Mouse (Mus musculus) right cerebral cortex, postnatal 4 days (tissue): Measurements from ENCODE around the gene Plxdc1.
A peak's percentile ranks its signal among the peaks of the same experiment; 100 is the strongest.
"Not testable (repeated sequence)": the region's sequence is repeated elsewhere in the genome, so short reads cannot be mapped to it uniquely, and the experiment has no call there.

Experiments
- DNase-seq: peaks from one replicate; pipeline ENCODE4 v3.0.0-alpha.2; 2022

Gene Plxdc1

DNA sequence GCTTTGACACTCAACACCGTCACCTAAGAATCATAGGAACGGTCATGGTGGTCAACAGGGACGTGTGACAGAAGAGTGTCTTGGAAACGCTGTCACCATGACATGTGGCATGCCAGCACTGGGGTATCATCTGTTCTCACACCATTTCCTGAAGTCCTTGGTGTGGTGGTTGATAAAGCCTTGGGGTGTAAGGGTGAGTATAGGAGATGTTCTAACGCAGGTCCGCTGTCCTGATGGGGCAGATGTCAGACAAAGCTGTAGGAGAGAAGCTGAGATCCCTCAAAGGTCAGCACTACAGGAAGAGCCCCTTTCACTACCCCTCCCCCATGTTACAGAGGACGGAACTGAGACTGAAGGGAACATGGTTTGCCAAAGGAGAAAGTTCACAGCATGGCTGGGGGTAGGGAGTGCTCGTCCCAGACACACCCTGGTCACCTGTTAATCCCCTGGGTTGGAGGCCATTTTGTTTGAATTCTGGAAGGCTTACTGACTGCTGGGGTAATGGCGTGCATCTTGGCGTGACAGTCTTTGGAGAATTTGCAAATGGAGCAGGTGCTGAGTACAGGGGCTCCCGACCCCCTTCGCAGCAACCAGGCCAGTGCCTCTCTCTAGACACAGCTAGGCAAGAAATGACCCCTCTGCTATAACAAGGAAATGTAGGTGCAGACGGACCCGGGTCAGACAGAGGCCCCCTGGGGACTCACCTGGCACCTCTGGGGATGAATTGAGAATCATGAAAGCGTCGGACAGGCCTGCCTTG, 32.9 kb downstream of the Plxdc1 start:
- DNase-seq: no peak

DNA sequence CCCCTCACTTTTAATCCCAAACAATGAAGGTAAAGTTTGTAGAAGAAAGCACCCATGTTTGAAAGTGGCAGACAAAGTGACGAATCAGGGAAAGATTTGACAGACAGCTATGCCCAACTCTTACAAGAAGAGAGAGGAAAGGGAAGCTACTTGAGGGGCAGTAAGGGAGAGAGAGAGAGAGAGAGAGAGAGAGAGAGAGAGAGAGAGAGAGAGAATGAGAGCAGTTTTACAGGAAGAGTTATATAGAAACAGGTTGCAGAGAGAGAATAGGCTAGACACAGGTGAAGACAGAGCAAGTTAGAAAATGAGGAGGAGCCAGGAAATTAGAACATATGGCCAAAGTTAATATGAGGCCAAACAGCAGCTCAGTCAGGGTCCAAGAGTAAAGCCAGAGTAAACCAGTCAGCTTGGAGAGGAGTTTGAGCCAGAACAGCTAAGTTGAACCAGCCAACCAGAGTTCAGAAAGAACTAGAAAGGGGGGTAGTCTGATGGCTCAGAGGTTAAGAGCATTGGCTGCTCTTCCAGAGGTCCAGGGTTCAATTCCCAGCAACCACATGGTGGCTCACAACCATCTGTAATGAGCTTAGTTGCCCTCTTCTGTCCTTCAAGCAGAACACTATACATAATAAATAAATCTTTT, 33.8 kb downstream of the Plxdc1 start:
- no peak for DNase-seq

DNA sequence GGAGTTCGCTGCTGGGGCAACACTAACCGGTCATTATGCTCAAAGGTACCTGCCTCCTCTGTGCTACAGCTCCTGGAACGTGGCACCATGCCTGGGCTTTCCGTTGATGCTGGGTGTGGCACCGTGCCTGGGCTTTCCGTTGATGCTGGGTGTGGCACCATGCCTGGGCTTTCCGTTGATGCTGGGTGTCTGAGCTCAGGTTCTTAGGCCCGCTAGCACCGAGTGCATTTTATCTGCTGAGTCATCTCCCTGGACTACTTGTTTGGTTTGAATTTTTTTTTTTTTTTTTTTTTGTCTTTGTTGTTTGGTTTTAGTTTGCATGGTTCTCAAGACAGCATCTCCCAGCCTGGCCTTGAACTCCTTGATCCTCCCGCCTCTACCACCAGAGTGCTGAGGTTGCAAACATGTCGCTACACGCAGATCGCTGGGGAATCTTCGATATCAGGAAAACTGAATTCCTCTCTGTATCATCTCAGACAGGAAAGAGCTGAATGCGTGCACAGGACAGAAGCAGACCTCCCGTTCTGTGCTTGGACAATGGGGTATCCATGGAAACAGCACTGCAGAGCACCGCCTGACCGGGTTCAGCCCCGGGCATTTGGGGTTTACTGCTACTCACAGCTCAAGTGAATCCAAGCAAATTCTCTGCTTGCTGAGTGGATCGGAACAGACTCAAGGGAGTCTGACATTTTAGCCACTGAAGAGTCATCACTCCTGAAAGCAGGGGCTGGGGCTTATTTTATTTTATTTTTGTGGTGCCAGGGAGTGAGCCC, 36.4 kb downstream of the Plxdc1 start:
- DNase-seq: no peak

DNA sequence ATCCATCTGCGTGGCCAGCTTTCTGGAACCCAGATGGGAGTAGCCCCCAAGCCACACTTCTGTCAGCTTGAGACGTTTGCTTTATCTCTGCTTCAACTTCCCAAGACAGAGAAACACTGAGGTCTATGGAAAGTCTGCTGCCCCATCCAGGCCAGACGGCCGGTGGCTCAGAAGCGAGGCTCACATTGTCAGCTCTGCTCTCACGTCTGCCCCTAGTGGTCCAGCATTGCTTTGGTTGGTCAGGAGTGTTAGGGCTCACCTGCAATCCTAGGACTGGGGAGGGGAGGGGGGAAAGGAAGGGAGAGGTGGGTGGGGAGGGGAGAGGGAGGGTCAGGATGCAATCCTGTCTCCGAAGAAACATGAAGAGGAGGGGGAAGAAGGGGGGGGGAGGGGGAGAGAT, 38.8 kb downstream of the Plxdc1 start:
- peak; percentile 22 for DNase-seq

DNA sequence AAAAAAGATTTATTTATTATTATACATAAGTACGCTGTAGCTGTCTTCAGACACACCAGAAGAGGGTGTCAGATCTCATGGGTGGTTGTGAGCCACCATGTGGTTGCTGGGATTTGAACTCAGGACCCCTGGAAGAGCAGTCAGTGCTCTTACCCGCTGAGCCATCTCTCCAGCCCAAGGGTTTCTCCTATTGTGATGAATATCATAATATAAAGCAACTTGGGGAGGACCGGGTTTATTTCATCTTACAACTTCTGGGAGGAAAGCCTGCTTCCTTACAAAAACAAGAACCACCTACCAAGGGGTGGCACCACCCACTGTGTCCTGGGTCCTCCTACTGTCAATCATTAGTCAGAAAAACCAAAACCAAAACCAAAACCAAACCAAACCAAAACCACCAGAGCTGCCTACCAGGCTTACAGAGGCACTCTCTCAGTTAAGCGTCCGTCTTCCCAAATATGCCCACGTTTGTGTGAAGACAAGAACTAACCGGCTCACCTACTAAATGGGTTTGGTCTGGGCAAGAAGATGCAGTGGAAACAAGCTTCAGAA, 40.4 kb downstream of the Plxdc1 start:
- DNase-seq: not testable (repeated sequence)

DNA sequence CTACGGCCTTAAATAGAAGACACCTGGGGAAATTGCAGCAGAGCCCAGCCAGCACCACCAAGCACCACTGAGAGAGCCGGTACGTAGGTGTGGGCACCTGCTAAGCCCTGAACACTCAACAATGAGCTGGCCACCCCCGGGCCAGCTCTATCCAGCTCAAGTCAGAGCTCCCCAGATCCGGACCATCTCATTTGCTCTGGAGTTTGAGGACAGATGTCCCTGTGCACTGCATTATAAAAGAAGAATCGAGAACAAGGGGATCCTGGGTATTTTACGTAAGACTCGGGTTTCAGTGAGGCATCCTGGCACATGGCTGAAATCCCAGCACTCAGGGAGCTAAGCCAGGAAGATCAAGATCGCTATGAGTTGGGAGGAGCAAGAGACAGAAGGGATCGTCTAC, 41.2 kb downstream of the Plxdc1 start:
- no peak for DNase-seq

DNA sequence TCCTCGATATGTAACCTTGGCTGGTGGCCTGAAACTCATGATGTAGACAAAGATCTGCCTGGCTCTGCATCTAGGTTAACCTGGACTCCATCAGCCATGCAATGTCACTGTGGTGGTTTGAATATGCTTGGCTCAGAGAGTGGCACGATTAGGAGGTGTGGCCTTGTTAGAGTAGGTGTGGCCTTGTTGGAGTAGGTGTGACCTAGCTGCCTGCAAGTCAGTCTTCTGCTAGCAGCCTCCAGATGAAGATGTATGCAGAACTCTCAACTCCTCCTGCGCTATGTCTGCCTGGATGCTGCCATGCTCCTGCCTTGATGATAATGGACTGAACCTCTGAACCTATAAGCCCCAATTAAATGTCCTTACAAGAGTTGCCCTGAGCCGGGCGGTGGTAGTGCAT, 43.0 kb downstream of the Plxdc1 start:
- no peak for DNase-seq

DNA sequence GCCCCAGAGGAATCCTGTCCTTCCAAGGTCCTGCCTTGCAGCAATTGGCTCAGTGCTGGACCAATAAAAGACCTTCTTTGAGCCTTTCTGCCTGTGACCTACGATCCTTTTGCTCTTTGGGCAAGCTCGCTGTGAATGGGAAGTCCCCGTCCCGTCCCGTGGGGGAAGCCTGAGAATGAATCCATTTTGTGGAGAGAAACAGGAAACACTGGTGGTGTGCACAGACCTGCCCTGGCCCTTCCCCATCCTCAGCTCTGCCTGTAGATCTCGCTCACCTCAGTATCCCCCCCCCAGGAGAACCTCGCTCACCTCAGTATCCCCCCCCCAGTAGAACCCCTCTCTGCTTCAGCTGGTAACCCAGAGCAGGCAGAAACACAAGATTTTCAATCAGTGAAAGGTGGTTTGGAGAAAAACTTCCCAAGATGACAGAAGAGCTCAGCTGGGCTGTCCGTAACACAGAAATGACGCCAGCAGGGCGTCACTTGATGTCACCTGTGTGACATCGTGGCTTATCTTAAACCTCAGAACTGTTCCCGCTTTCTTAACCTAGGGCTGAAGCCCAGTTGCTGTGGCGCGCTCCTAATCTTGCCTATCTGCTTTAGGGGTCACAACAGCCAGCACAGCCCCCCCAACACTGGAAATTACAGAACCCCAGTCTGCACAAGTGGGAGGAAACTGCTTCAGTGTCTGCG, 43.7 kb downstream of the Plxdc1 start:
- no peak for DNase-seq

DNA sequence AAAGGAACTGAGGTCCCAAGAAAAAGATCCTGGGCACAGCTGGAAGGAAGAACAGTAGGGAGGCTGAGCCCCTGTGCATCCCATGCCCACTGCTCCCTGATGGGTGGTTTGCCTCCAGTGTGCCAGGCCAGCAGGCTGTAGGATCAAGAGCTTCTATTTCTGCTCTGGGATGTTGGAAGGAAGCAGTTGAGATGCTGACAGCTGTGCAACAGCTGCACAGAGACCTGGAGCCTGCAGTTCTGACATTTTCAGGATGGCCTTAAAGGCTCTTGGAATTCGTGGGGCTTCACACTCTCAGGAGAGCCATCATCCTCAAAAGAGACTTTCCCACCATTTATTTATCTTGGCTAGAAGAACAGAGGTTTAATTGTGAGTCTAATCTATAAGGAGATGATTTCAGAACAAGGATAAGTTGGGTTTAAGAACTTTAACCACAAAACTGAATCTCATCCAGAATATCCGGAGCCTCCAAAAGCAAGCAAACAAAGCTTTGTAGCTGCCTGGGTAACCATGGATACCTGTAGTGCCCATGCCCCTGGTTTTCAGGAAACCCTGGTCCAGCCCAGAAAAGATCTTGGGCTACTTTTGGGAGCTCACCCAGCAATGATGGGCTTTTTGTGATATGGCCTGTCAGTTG, 48.7 kb downstream of the Plxdc1 start:
- DNase-seq: no peak

DNA sequence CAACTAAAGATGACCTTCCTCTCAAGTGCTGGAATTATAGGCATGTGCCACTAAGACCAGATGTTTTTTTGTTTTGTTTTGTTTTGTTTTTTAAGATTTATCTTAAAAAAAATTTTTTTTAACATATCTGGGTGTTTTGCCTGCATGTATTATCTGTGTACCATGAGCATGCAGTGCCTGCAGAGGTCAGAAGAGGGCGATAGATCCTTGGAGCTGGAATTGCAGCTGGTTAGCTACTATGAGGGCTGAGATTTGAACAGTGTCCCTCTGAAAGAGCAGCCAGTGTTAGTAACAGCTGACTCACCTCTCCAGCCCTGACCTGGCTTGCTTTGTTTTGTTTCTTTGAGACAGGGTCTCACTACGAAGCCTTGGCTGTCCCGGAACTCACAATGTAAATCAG, 49.5 kb downstream of the Plxdc1 start:
- peak; percentile 44 for DNase-seq

DNA sequence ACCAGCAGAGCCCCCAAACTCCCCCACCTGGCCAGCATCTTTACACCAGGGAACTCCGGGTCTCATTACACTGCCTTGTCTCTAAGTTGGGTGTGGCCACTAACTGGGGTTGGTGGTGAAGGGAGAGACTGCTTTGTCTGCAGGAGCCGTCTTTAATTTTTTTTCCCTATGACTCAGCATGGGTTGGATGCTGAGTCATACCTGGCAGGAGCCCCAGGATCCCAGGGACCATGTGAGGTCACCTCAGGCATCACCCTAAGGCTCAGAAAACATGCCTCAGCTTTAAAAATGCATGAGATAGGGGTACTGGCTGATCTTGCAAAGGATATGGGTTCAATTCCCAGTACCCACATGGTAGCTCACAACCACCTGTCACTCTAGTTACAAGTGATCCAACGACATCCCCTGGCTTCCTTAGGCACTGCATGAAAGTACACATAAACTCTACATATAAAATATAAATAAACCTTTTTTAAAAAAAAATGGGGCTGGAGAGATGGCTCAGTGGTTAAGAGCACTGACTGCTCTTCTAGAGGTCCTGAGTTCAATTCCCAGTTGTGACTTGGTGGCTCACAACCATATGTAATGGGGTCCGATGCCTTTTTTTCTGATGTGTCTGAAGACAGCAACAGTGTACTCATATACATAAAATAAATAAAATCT, 50.2 kb downstream of the Plxdc1 start:
- DNase-seq: no peak

DNA sequence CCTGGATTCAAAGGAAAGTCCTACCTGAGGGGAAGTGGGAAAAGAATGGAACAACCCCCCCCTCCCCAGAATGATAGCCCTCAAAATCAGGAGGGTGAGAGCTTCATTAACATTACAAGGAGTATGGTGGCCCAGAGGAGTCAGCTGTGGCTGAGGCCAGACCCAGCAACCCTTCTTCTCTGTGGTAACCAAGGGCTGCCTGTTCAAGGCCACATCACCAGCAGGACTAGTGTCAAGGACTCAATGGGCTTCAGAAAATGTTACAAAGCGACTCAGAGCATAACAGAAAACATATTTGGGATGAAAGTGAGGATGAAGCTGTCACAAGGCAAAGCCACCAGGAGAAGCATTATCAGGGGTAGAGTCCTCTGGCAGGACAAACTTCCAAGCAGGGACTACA, 52.7 kb downstream of the Plxdc1 start:
- no peak for DNase-seq

DNA sequence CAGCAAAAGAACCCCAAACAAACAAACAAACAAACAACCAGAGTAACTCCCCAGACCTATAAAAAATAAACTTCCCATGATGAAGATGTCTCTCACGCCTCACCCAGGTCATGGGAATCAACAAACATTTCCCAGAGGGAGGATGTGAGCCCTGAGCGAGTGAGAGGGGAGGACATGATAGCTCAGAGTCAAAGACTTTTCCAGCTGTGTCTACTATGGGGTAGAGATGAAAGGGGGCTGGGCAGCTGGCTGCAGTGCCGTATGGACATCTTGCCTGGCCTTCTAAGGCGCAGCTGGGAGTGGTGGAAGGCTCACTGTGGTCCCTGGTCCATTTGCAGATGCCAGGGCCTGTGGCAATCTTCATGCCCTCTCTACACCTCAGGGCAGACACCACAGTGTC, 57.3 kb downstream of the Plxdc1 start:
- no peak for DNase-seq

DNA sequence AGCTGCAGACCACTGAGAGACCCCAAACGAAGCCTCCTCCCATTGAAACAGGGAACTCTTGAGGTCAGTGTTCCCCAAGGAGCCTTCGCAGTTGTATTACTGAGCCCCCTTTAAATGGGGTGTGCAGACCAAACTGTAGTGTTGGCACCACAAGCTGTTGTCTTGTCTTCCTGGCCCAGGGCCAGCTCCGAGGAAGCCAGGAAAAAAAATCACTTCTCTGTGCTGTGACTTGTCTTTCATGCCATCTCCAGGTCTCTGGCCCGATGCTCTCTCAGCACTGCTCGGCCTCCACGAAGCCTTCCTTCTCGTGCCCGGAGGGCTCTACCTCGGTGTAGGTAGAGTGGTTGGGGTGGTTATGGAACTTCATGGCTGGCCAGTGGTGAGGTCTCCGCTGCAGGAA, 62.0 kb downstream of the Plxdc1 start:
- DNase-seq: no peak

DNA sequence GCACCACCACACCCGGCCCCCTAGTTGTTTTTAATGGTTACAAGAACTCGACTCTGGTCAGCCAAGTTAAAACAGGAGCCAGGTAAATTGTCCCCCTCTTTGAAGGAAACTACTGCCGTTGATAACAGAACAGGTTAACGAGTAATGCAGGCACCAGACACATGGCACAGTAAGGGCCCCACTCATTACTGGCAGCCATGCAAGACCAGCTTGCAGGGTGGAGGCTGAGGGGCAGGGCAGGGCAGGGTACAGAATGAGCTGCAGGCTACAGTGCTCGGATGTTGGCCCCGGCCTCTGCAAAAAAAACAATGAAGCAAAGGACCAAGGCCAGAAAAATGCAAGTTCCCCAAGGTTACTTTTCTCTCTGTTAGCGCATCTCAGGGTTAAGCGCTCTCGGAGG, 62.6 kb downstream of the Plxdc1 start:
- DNase-seq: no peak

DNA sequence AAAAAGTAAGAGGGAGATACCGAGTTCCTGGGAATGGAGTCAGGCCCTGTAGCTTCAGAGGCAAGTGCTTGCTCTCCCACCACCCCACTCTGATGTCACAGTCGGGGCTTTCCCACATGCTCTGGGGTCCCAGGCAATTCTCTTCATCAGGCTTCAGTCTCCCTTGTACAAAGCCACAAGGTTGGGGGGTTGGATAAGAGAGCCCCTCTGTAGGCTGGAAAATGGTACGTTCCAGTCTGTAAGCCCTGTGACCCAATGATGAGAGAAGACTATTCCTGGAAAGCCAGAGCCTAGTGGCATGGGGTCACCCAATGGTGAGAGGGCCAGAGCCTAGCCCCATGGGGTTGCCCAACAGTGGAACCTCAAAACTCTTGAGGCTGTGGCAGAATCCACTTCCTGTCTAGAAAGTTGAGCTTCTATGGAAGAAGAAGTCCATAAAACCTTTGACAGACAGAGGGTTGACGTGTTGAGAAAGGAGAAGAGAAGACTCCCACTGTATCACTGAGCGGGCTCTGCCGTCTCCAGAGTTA, 70.2 kb downstream of the Plxdc1 start:
- no peak for DNase-seq

DNA sequence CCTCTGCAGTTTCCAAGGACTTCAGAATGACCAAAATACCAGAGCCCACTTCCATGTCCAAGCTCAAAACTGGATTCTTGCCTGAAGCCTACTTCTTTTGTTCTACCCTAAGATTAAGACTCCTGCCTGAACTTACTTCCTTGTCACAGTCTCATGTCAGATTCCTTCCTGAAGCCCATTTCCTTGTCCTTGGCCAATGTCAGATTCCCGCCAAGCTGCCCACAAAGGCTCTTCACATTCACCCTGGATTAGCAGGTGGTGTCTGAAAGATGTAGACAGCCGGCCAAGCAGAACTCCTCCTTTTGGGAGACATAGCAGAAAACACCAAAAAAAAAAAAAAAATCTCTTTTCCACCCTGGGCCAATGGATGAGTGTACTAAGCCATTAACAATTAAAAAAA, 70.8 kb downstream of the Plxdc1 start:
- no peak for DNase-seq

DNA sequence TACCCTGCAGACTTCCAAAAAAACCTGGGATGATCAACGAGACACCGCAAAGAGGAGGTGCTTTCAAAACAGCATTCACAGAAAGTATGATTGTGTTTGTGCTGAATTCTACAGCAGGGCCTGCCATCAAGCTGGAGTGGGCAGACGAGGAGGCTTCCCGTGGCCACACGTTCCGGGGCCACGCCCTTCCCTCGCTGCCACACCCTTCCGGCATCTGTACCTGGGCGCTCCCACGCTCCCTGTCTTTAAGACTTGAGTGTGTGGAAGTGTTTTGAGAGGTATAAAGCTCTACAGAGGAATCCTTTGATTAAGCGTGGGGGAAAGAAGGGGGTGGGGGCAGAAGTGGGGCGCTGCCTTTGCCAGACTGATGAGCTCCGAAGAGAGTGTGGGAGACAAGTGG, 73.1 kb downstream of the Plxdc1 start:
- no peak for DNase-seq

DNA sequence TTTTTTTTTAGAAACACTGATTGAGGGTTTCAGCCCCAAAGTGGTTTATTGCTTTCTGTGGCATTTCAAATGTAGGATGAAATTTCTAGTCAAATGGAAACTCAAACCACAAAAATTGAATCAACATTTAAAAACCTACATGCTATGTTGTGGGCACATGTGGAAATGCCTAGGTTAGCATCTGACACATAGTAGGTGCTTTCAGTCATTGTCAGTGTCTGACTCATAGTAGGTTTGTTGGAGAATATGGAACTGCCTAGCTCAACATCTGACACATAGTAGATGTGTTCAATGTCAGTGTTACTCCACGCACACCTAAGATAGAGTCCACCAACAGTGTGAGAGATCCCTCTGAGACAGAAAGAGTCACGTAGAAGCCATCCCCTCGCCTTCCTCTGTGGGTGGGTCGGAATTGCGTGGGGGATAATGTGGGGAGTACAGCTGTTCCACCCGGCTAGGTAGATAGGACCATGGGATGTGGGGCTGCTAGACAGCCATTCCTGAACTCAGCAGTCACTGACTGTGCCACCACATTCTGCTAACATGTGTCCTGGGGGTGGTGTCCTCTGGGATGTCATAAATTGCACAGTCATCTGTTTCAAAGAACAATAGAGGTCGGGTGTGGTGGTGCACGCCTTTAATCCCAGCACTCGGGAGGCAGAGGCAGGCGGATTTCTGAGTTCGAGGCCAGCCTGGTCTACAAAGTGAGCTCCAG, 77.5 kb downstream of the Plxdc1 start:
- no peak for DNase-seq

DNA sequence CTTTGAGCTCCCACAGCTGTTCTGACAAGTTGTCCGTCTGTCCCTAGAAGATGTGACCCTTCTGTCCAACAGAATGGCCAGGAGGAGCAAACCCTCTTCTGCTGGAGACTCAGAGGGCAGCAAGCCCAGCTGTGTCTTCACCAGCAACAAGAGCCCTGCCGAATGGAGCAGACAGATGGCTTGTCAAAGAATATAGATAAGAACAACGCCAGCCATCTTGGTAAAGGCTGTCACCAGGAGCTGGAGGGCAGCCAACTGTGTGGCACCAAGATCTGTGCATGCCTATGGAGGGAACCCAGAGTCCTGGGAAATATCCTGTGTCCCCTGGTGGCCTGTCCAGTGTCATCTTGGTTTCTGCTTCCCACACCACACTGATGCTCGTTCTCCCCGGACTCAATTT, 78.3 kb downstream of the Plxdc1 start:
- no peak for DNase-seq

DNA sequence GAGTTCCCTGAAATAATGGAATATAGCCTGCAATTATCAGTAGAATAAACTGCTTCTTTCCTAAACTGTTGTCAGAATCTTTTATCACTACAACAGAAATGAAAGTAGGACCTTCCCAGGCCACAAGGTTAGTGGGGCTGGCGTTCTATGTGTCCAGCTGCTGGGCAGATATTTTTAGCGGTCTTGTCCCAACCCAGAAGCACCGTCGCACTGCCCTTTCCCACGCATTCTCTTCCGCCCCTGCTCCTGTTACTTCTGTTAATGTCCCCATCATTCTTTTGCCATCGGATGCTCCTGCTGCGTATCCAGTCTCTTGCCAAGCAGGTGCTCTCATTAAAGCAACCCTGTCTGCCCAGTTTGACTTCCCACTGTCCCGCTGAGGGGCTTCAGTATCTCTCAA, 79.3 kb downstream of the Plxdc1 start:
- no peak for DNase-seq
